Mouse (Mus musculus): ENCODE data around the gene Rab31. TPM values are rescaled to one million over a fixed set of nuclear protein-coding genes. Genes with fewer than 3 reads are reported as not detected.
"Not testable (repeated sequence)": the region's sequence is repeated elsewhere in the genome, so short reads cannot be mapped to it uniquely, and the experiment has no call there.

The Rab31 gene
- total and polyA plus RNA-seq, 2 experiments from 2014 or later: 79.3 to 92.8 TPM

- TF ChIP-seq CTCF (IDR thresholded peaks at IDR 0.05; ENCODE audit: low read depth): no peak
- Histone ChIP-seq H3K36me3 (ENCODE audit: insufficient read depth) (no peaks in the 10 kb centered on the region), H3K4me2 (ENCODE audit: low read depth) (no peak overlapping the region), H3K4me3 (ENCODE audit: low read depth, low read length) (no peak overlapping the region), H3K4me1 (ENCODE audit: insufficient read depth) (no peaks in the 10 kb centered on the region), H3K9me3 (ENCODE audit: low read length) (no peaks in the 10 kb centered on the region), H3K27me3 (ENCODE audit: insufficient read depth, low read length) (no peaks in the 10 kb centered on the region), H3K27ac (ENCODE audit: low read depth, low read length) (no peak overlapping the region), H3K9ac (no peak overlapping the region)
- ATAC-seq (no peak), DNase-seq (no peak)
- 81% methylated on average over 6 of the region's 6 CpGs for WGBS
Observed at GRCm38 (mm10) chr17:65629943-65630342, 142.6 kb downstream of the Rab31 start.

- not testable (repeated sequence) for H3K27me3 ChIP-seq (ENCODE audit: insufficient read depth, low read length); H3K9ac ChIP-seq; H3K4me3 ChIP-seq (ENCODE audit: low read depth, low read length); H3K27ac ChIP-seq (ENCODE audit: low read depth, low read length); ATAC-seq; H3K4me1 ChIP-seq (ENCODE audit: insufficient read depth); H3K36me3 ChIP-seq (ENCODE audit: insufficient read depth); H3K4me2 ChIP-seq (ENCODE audit: low read depth); H3K9me3 ChIP-seq (ENCODE audit: low read length); DNase-seq
- 84% methylated on average over 13 of the region's 13 CpGs for WGBS
Observed at GRCm38 (mm10) chr17:65628823-65629532, 143.6 kb downstream of the Rab31 start.

DNA sequence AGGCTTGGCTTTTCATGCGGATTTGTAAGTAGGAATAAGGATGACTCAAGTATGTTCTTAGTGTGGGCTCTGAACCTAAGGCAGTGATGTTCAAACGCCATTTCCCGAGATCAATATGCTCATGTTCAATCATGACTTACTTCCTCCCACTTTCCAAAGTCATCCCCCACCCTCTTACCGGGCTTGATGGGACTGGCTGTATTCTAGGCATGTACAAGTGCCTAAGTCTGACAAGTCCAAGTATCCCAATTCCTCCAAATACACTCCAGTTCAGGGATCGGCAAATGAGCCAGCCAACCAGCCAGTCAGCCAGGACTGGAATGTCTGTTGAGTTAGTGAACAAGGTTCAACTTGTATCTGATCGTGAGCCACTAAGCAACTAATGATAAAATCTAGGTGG lies 146.3 kb downstream of the Rab31 start:
- no peak for ATAC-seq
- no peaks in the 10 kb centered on the region for H3K36me3 ChIP-seq (ENCODE audit: insufficient read depth)
- H3K27me3 ChIP-seq (ENCODE audit: insufficient read depth, low read length): no peaks in the 10 kb centered on the region
- H3K27ac ChIP-seq (ENCODE audit: low read depth, low read length): no peak overlapping the region
- DNase-seq: no peak
- H3K4me3 ChIP-seq (ENCODE audit: low read depth, low read length): no peak overlapping the region
- WGBS: 91% methylated on average over 6 of the region's 6 CpGs
- H3K4me1 ChIP-seq (ENCODE audit: insufficient read depth): no peaks in the 10 kb centered on the region
- no peak overlapping the region for H3K4me2 ChIP-seq (ENCODE audit: low read depth)
- H3K9ac ChIP-seq: no peak overlapping the region
- no peak for TF ChIP-seq CTCF (IDR thresholded peaks at IDR 0.05; ENCODE audit: low read depth)
- H3K9me3 ChIP-seq (ENCODE audit: low read length): no peaks in the 10 kb centered on the region

DNA sequence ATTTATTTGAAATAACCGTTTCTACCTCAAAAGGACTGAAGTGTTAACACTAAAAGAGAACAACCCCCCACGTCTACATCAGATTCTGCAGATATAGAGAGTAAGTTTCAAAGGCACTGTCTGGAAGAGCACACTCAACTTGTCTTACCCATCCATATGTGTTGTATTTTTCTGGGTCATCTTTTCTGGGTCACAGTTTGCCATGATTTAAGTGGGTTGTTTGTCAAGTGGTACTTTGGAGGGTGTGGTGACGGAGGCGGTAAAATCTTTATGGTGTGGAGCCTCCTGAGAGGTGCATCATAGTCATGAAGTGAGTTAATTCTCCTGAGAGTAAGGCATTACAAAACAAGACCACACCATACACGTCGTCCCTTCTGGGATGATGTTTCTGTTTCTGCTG lies 147.0 kb downstream of the Rab31 start:
- H3K9me3 ChIP-seq (ENCODE audit: low read length): no peaks in the 10 kb centered on the region
- H3K27me3 ChIP-seq (ENCODE audit: insufficient read depth, low read length): no peaks in the 10 kb centered on the region
- H3K27ac ChIP-seq (ENCODE audit: low read depth, low read length): no peak overlapping the region
- no peaks in the 10 kb centered on the region for H3K4me1 ChIP-seq (ENCODE audit: insufficient read depth)
- TF ChIP-seq CTCF (IDR thresholded peaks at IDR 0.05; ENCODE audit: low read depth): no peak
- H3K9ac ChIP-seq: no peak overlapping the region
- 89% methylated on average over 6 of the region's 6 CpGs for WGBS
- ATAC-seq (no peak), DNase-seq (no peak)
- no peak overlapping the region for H3K4me2 ChIP-seq (ENCODE audit: low read depth)
- H3K36me3 ChIP-seq (ENCODE audit: insufficient read depth): no peaks in the 10 kb centered on the region
- no peak overlapping the region for H3K4me3 ChIP-seq (ENCODE audit: low read depth, low read length)

- H3K4me1 ChIP-seq (ENCODE audit: insufficient read depth): no peaks in the 10 kb centered on the region
- no peak for DNase-seq
- H3K36me3 ChIP-seq (ENCODE audit: insufficient read depth): no peaks in the 10 kb centered on the region
- H3K9me3 ChIP-seq (ENCODE audit: low read length): no peaks in the 10 kb centered on the region
- no peak overlapping the region for H3K4me3 ChIP-seq (ENCODE audit: low read depth, low read length)
- TF ChIP-seq CTCF (IDR thresholded peaks at IDR 0.05; ENCODE audit: low read depth): no peak
- H3K4me2 ChIP-seq (ENCODE audit: low read depth): no peak overlapping the region
- ATAC-seq: no peak
- H3K27me3 ChIP-seq (ENCODE audit: insufficient read depth, low read length): no peaks in the 10 kb centered on the region
- H3K27ac ChIP-seq (ENCODE audit: low read depth, low read length): no peak overlapping the region
- no peak overlapping the region for H3K9ac ChIP-seq
Observed at GRCm38 (mm10) chr17:65623130-65623529, 149.4 kb downstream of the Rab31 start.

GRCm38 (mm10) chr17:65618431-65618830 lies 154.1 kb downstream of the Rab31 start:
- H3K27me3 ChIP-seq (ENCODE audit: insufficient read depth, low read length): no peaks in the 10 kb centered on the region
- no peak for TF ChIP-seq CTCF (IDR thresholded peaks at IDR 0.05; ENCODE audit: low read depth)
- no peak overlapping the region for H3K4me2 ChIP-seq (ENCODE audit: low read depth)
- DNase-seq: no peak
- no peaks in the 10 kb centered on the region for H3K4me1 ChIP-seq (ENCODE audit: insufficient read depth)
- ATAC-seq: no peak
- no peaks in the 10 kb centered on the region for H3K36me3 ChIP-seq (ENCODE audit: insufficient read depth)
- H3K27ac ChIP-seq (ENCODE audit: low read depth, low read length): no peak overlapping the region
- no peaks in the 10 kb centered on the region for H3K9me3 ChIP-seq (ENCODE audit: low read length)
- no peak overlapping the region for H3K9ac ChIP-seq
- no peak overlapping the region for H3K4me3 ChIP-seq (ENCODE audit: low read depth, low read length)
- WGBS: 61% methylated on average over 2 of the region's 2 CpGs

DNA sequence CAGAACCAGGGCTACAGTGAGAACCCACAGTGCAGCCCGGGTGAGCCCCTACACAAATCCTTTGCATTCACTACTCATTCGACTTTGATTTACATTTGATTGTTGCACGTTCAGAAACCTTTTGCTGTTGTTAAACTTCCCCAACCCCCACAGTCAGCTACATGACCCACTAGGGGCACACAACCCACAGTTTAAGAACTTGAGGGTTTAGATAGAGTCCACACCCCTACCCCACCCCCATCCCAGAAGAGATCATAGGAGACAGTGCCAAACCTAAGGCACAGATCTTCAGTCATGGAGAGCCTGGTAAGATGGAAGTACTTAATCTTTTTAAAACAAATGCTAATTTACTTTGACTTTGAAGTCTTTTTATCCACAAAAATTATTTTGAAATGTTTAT lies 156.9 kb downstream of the Rab31 start:
- H3K4me3 ChIP-seq (ENCODE audit: low read depth, low read length): no peak overlapping the region
- H3K27ac ChIP-seq (ENCODE audit: low read depth, low read length): no peak overlapping the region
- no peaks in the 10 kb centered on the region for H3K9me3 ChIP-seq (ENCODE audit: low read length)
- no peaks in the 10 kb centered on the region for H3K36me3 ChIP-seq (ENCODE audit: insufficient read depth)
- WGBS: 30% methylated on average over 3 of the region's 3 CpGs
- ATAC-seq: no peak
- H3K4me1 ChIP-seq (ENCODE audit: insufficient read depth): no peaks in the 10 kb centered on the region
- no peak for DNase-seq
- H3K4me2 ChIP-seq (ENCODE audit: low read depth): no peak overlapping the region
- H3K9ac ChIP-seq: no peak overlapping the region
- TF ChIP-seq CTCF (IDR thresholded peaks at IDR 0.05; ENCODE audit: low read depth): no peak
- no peaks in the 10 kb centered on the region for H3K27me3 ChIP-seq (ENCODE audit: insufficient read depth, low read length)
